Mouse (Mus musculus) adrenal gland, postnatal 10 days (tissue): ENCODE results near the gene Hcn3. TPM values are rescaled to one million over a fixed set of nuclear protein-coding genes. Genes with fewer than 3 reads are reported as not detected.

ENCODE experiments used
- DNase-seq: peaks from one replicate; pipeline ENCODE4 v3.0.0; 2021; ENCODE audit warnings: mixed read lengths
- total RNA-seq, 2 experiments: library from RNA; stranded (reverse); gene quantifications; 2 replicates each; pipeline ENCODE4 v1.2.3; 2021

Gene Hcn3
- total RNA-seq, 2 experiments from 2014 or later, result 2.2 to 5.7 TPM

DNA sequence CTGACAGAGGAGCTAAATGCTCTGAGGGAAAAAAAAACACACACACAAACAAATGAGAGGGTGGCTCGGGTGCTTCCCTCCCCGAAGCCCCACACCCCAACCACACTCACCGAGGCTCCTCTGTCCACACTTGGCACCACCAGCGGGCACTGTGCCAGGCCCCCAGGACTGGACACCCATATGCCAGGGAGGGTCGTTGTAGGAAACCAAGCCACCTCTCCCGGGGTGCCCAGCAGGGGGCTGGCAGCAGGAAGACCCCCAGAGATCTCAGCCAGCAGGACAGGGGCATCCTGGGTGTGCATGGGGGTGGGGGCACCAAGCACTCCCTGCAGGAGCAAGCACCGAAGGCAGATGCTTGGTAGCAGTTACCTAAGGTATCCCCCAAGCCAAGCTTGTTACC, 59.2 kb downstream of the Hcn3 start, which contains the start of gene Gm43738:
TSS of gene Gm43738 (minus strand) at position 289 of the 400 bp plus-strand sequence.
- DNase-seq, result no peak

Other genes starting within 250 kb of the Hcn3 start
- gene Msto1, start 246.2 kb downstream of the Hcn3 start, total RNA-seq, result 10 to 100 TPM; 23.9 to 27.2 TPM
- 10 to 100 TPM; 34.4 to 44.4 TPM for gene Ash1l, start 209.6 kb downstream of the Hcn3 start, total RNA-seq
- 100 to 1,000 TPM; 114 to 128 TPM for gene Dap3, start 209.0 kb downstream of the Hcn3 start, total RNA-seq
- 10 to 100 TPM; 19.2 to 23.2 TPM for gene Rusc1, start 66.9 kb downstream of the Hcn3 start, total RNA-seq
- gene Gm43738, start 59.1 kb downstream of the Hcn3 start, total RNA-seq, result not detected
- 10 to 100 TPM; 56.9 to 70.2 TPM for gene Fdps, start 58.2 kb downstream of the Hcn3 start, total RNA-seq
- gene Pklr, start 24.1 kb downstream of the Hcn3 start, total RNA-seq, result 10 to 100 TPM; 15.2 to 41.1 TPM
- 10 to 100 TPM; 42.0 to 65.6 TPM for gene Clk2, start 4.6 kb upstream of the Hcn3 start, total RNA-seq
- 10 to 100 TPM; 67.9 to 72.7 TPM for gene Scamp3, start 17.3 kb upstream of the Hcn3 start, total RNA-seq
- gene Fam189b, start 22.9 kb upstream of the Hcn3 start, total RNA-seq, result 10 to 100 TPM; 16.2 to 24.8 TPM
- 10 to 100 TPM; 47.8 to 48.1 TPM for gene Gba, start 42.7 kb upstream of the Hcn3 start, total RNA-seq
- 10 to 100 TPM; 21.8 to 22.6 TPM for gene Thbs3, start 55.0 kb upstream of the Hcn3 start, total RNA-seq
- gene Mtx1, start 66.9 kb upstream of the Hcn3 start, total RNA-seq, result 100 to 1,000 TPM; 176 to 198 TPM
- under 1 TPM; 0.51 to 0.55 TPM for gene Muc1, start 68.9 kb upstream of the Hcn3 start, total RNA-seq
- gene Krtcap2, start 85.8 kb upstream of the Hcn3 start, total RNA-seq, result 100 to 1,000 TPM; 109 to 116 TPM
- gene Trim46, start 86.1 kb upstream of the Hcn3 start, total RNA-seq, result 1 to 10 TPM; 2.0 to 4.2 TPM
- 100 to 1,000 TPM; 115 to 122 TPM for gene Dpm3, start 99.2 kb upstream of the Hcn3 start, total RNA-seq
- gene Slc50a1, start 110.4 kb upstream of the Hcn3 start, total RNA-seq, result 10 to 100 TPM; 46.7 to 53.1 TPM
- 10 to 100 TPM; 25.0 to 34.3 TPM for gene Efna1, start 120.9 kb upstream of the Hcn3 start, total RNA-seq
- gene Efna3, start 162.8 kb upstream of the Hcn3 start, total RNA-seq, result under 1 TPM; 0.51 to 0.73 TPM
- gene Efna4, start 177.8 kb upstream of the Hcn3 start, total RNA-seq, result 1 to 10 TPM; 1.7 to 2.2 TPM
- 10 to 100 TPM; 62.8 to 68.9 TPM for gene Adam15, start 189.8 kb upstream of the Hcn3 start, total RNA-seq
- gene Dcst2, start 201.8 kb upstream of the Hcn3 start, total RNA-seq, result under 1 TPM; 0.48 to 0.82 TPM
- under 1 TPM in 1 of 2 experiments, not detected in 1; 0.45 TPM for gene Dcst1, start 205.1 kb upstream of the Hcn3 start, total RNA-seq
- gene Zbtb7b, start 234.6 kb upstream of the Hcn3 start, total RNA-seq, result 10 to 100 TPM; 62.3 to 62.4 TPM
- under 1 TPM in 1 of 2 experiments, not detected in 1; 0.24 TPM for gene Lenep, start 242.6 kb upstream of the Hcn3 start, total RNA-seq